Mouse (Mus musculus) Patski (cell line): ENCODE measurements at regions not wholly inside any gene's neighbourhood (a gene's known extent, or its start where the extent isn't known, plus 50 kb on each side); places are given as distances from the start of the nearest gene placed in this dataset.

Experiments
- ATAC-seq: fragments of 100-300 bp; one replicate; pipeline ENCODE4 v1.8.0; 2021
- CTCF ChIA-PET: fragments of 350-600 bp; sonication (Branson Sonifier 250); formaldehyde crosslinking; loops from one replicate; lab custom pipeline; 2022; ENCODE audit warnings: inconsistent platforms; lab: Charles Lee
- POLR2A ChIA-PET: fragments of 350-600 bp; sonication (Branson Sonifier 250); formaldehyde crosslinking; loops from one replicate; lab custom pipeline; 2022; ENCODE audit warnings: antibody characterized with exemption, inconsistent platforms; lab: Charles Lee
- DNase-seq: peaks from one replicate; pipeline ENCODE4 v3.0.0-alpha.2; 2011; ENCODE audit warnings: low read depth, low spot score
- H3K27me3 ChIP-seq: fragments of 371-371 bp; one replicate; pipeline ENCODE4 v1.5.1; 2021
- CTCF ChIP-seq: fragments of 100-300 bp; IDR thresholded peaks from one replicate; pipeline ENCODE4 v1.5.1; 2021
- in situ Hi-C: fragments of 300-500 bp; cut with MboI; formaldehyde crosslinking; loops from 3 replicates; pipeline ENCODE4 v1.11.1; 2018; ENCODE audit warnings: low pct_unique_long_range_greater_than_20kb, mixed read lengths

- TF ChIP-seq CTCF, result no peak
- DNase-seq, result no peak
- ChIA-PET POLR2A (no interaction called here), CTCF (interaction anchor here (1.0 to 1.7 kb wide), 4 partner anchors 17 to 332 kb away, joined by 3 to 7 read pairs (median 4); no protein-coding TSS in a partner anchor)
- no peak for ATAC-seq
- no peaks in the 10 kb centered on the region for H3K27me3 ChIP-seq
- in situ Hi-C loops, result loop anchor here (10.0 to 25.0 kb wide), 3 partner anchors 629 to 1241 kb away; no protein-coding TSS in a partner anchor
Measured at GRCm38 (mm10) chr3:63553426-63553825, 69.7 kb upstream of the Gm34302 start.

GRCm38 (mm10) chr3:63551661-63552060 is 68.0 kb upstream of the Gm34302 start:
- DNase-seq, result no peak
- no peak for ATAC-seq
- POLR2A ChIA-PET, result no interaction called here
- CTCF ChIA-PET, result interaction anchor here (1.2 kb wide), 1 partner anchor 254 kb away, joined by 3 read pairs; no protein-coding TSS in a partner anchor
- TF ChIP-seq CTCF, result no peak
- no peaks in the 10 kb centered on the region for H3K27me3 ChIP-seq
- in situ Hi-C loops, result loop anchor here (10.0 to 25.0 kb wide), 3 partner anchors 627 to 1243 kb away; no protein-coding TSS in a partner anchor

GRCm38 (mm10) chr3:63542638-63543408 is 59.1 kb upstream of the Gm34302 start:
- ATAC-seq (peak; percentile 69), DNase-seq (no peak)
- ChIA-PET CTCF (interaction anchor here (1.0 to 1.7 kb wide), 3 partner anchors 11 to 245 kb away, joined by 3 to 6 read pairs (median 3); no protein-coding TSS in a partner anchor), POLR2A (no interaction called here)
- no peaks in the 10 kb centered on the region for H3K27me3 ChIP-seq
- TF ChIP-seq CTCF, result no peak
- in situ Hi-C loops, result no loop called here

GRCm38 (mm10) chr3:63538881-63539280 is 55.2 kb upstream of the Gm34302 start:
- ChIA-PET CTCF (interaction anchor here (0.7 to 1.0 kb wide), 2 partner anchors 179 to 216 kb away, joined by 3 read pairs; no protein-coding TSS in a partner anchor), POLR2A (no interaction called here)
- ATAC-seq (peak; percentile 60), DNase-seq (no peak)
- TF ChIP-seq CTCF, result peak; percentile 78
- in situ Hi-C loops, result loop anchor here (5.0 kb wide), 1 partner anchor 237 kb away; no protein-coding TSS in a partner anchor
- H3K27me3 ChIP-seq, result no peaks in the 10 kb centered on the region

- ATAC-seq (no peak), DNase-seq (no peak)
- POLR2A ChIA-PET, result no interaction called here
- in situ Hi-C loops, result no loop called here
- no peak for TF ChIP-seq CTCF
- CTCF ChIA-PET, result no interaction called here
- no peaks in the 10 kb centered on the region for H3K27me3 ChIP-seq
Measured at GRCm38 (mm10) chr3:63534141-63534540, 50.5 kb upstream of the Gm34302 start.
